Mouse (Mus musculus): ENCODE data around the gene Otog. TPM values are rescaled to one million over a fixed set of nuclear protein-coding genes. Genes with fewer than 3 reads are reported as not detected.

The Otog gene
- total RNA-seq, 2 experiments from 2014 or later, result 0.33 to 1.2 TPM

GRCm38 (mm10) chr7:46341471-46341870, 100.7 kb downstream of the Otog start:
- intact Hi-C loops (cut with DNase I), result no loop called here
- TF ChIP-seq CTCF (IDR thresholded peaks at IDR 0.05), result no peak
- DNase-seq, result peak; percentile 91

GRCm38 (mm10) chr7:46347692-46348091, 106.9 kb downstream of the Otog start:
- no peak for TF ChIP-seq CTCF (IDR thresholded peaks at IDR 0.05)
- intact Hi-C loops (cut with DNase I), result no loop called here
- H3K4me3 ChIP-seq, result no peak overlapping the region
- H3K27ac ChIP-seq, result no peak overlapping the region
- DNase-seq, result peak; percentile 66

More at GRCm38 (mm10) chr7:46341471-46341870, 100.7 kb downstream of the Otog start:
- H3K27ac ChIP-seq, result peak overlapping the region; percentile 90
- no peak overlapping the region for H3K4me3 ChIP-seq

DNA sequence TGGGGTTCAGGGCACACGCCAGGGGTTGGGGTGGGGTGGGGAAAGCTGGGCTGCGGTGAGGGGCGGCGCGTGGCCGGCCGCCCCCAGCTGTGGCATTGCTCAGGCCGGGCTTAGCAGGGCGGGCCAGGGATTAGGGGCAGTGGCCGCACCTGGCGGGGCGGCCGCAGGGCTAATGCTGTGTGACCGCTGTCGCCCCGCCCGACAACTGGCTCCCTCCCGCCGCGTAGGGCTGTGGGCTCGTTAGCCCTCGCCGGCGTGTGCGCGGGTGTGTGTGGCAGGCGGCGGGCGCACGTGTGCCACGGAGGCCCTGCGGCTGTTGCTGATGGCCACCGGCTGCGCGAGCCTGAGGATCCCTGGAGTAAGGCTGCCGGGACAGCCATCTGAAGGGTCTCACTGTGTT, 108.0 kb downstream of the Otog start:
- intact Hi-C loops (cut with DNase I), result no loop called here
- Histone ChIP-seq H3K27ac (peak overlapping the region; percentile 78), H3K4me3 (no peak overlapping the region)
- DNase-seq, result peak; percentile 42
- no peak for TF ChIP-seq CTCF (IDR thresholded peaks at IDR 0.05)

GRCm38 (mm10) chr7:46350119-46350702, 109.4 kb downstream of the Otog start:
- Histone ChIP-seq H3K4me3 (no peak overlapping the region), H3K27ac (peak overlapping the region; percentile 78)
- intact Hi-C loops (cut with DNase I), result no loop called here
- peak; percentile 90 for DNase-seq
- no peak for TF ChIP-seq CTCF (IDR thresholded peaks at IDR 0.05)

DNA sequence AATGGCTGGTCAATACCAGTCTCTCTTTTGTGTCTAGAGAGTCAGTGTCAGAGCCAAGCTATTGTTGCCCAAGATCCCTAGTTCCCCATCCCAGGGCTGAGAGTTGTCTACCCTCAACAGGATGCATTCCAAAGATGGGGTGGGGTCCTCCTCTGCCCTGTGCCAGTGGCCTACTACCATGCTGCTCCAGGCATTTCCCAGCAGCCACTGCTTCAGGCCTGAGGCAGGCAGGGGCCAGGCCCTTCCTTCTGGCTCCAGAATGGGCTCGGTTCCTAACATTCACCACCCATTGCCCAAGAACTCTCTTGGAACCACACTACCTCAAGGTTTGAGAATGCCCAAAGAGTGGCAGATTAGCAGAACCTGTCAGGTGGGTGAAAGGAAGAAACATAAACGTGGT, 112.0 kb downstream of the Otog start:
- no peak for TF ChIP-seq CTCF (IDR thresholded peaks at IDR 0.05)
- intact Hi-C loops (cut with DNase I), result loop anchor here (1.0 kb wide), 1 partner anchor 18 kb away; no protein-coding TSS in a partner anchor
- DNase-seq, result peak; percentile 71

DNA sequence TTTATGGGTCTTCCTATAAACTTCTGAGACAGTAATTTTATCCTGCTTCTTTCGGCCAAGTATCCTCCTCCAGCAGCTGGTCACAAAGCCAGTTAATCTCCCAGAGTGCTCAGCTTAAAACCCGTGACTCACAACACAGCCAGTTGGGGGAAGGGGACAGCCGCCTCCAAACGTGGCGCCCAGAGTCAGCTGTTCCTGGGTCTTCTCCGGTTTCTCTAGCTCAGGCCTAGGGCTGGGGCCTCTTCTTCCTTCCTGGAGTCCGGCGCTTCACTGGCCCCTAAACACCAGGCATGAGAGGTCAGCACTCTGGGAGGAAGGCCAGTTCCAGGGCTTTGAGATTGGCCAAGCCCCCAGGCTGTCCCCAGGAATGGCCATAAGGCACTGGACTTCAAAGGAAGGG, 112.4 kb downstream of the Otog start:
- no peak for TF ChIP-seq CTCF (IDR thresholded peaks at IDR 0.05)
- intact Hi-C loops (cut with DNase I), result loop anchor here (1.0 kb wide), 1 partner anchor 17 kb away; no protein-coding TSS in a partner anchor
- DNase-seq, result peak; percentile 89
- Histone ChIP-seq H3K27ac (peak overlapping the region; percentile 92), H3K4me3 (no peak overlapping the region)

More for the DNA sequence above, 112.0 kb downstream of the Otog start:
- Histone ChIP-seq H3K27ac (peak overlapping the region; percentile 92), H3K4me3 (no peak overlapping the region)

DNA sequence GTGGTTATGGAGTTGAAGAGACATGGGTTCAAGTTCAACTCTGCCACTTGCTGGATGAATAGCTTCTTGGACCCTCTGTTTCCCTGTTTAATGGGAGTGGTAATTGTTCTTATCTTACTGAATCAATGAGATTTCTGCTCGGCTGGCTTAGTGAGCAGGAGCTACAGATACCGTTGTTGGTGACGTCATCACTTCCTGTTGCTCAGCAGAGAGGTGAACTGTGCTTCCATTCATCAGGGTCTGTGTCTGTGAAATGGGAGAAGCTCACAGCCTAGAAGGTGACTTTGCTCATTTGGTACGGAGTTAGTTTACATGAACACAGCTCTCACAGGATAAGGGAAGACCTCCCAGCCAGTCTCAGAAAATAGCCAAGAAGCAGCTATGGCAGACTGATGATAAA, 113.1 kb downstream of the Otog start:
- TF ChIP-seq CTCF (IDR thresholded peaks at IDR 0.05), result no peak
- intact Hi-C loops (cut with DNase I), result loop anchor here (1.0 kb wide), 1 partner anchor 16 kb away; no protein-coding TSS in a partner anchor

More for the DNA sequence above, 113.1 kb downstream of the Otog start:
- no peak for DNase-seq
- H3K4me3 ChIP-seq, result no peak overlapping the region
- peak overlapping the region; percentile 92 for H3K27ac ChIP-seq

Other genes starting within 250 kb of the Otog start
- gene Abcc6, start 210.7 kb upstream of the Otog start, total RNA-seq (2021), result under 1 TPM in 1 of 2 experiments, not detected in 1; 0.20 TPM
- gene Nomo1, start 207.3 kb upstream of the Otog start, total RNA-seq (2021), result 10 to 100 TPM; 74.9 to 78.9 TPM
- gene Kcnj11, start 140.2 kb upstream of the Otog start, total RNA-seq (2021), result 100 to 1,000 TPM; 109 to 121 TPM
- gene Abcc8, start 61.0 kb upstream of the Otog start, total RNA-seq (2021), result 1 to 10 TPM; 2.4 to 4.2 TPM
- 1 to 10 TPM; 6.2 to 9.7 TPM for gene Ush1c, start 2.5 kb upstream of the Otog start, total RNA-seq (2021)
- gene Myod1, start 135.5 kb downstream of the Otog start, total RNA-seq (2021), result 10 to 100 TPM; 17.3 to 21.3 TPM
- gene Kcnc1, start 155.5 kb downstream of the Otog start, total RNA-seq (2021), result 10 to 100 TPM; 38.9 to 66.6 TPM

All from gastrocnemius, adult 2 months (tissue).